Mouse (Mus musculus) G1E (cell line): ENCODE results near the gene Akap6.

Source experiments
- CTCF ChIP-seq: IDR thresholded peaks from 2 replicates; pipeline ENCODE4 v1.5.1; 2012; ENCODE audit warnings: low read depth, low read length, inconsistent platforms, mixed read lengths
- GATA1 ChIP-seq: IDR thresholded peaks from 2 replicates; pipeline ENCODE4 v1.6.1; 2012; ENCODE audit warnings: borderline replicate concordance, low read length, inconsistent platforms, mixed read lengths
- POLR2AphosphoS5 ChIP-seq: IDR thresholded peaks from 2 replicates; pipeline ENCODE4 v1.6.1; 2012; ENCODE audit warnings: low read depth, low read length, inconsistent platforms; ENCODE audit not compliant: insufficient replicate concordance

GRCm38 (mm10) chr12:52845982-52846381 is 146.8 kb downstream of the Akap6 start:
- no peak for TF ChIP-seq CTCF
- TF ChIP-seq POLR2AphosphoS5, result no peak
- no peak for TF ChIP-seq GATA1
